Mouse (Mus musculus) ES-E14 (cell line): ENCODE results near the gene App.

Experiments
- CHD2 ChIP-seq: IDR thresholded peaks from 2 replicates; pipeline ENCODE4 v1.6.1; 2014; ENCODE audit warnings: mild to moderate bottlenecking, low read depth, low read length, inconsistent platforms
- HCFC1 ChIP-seq: IDR thresholded peaks from 2 replicates; pipeline ENCODE4 v1.6.1; 2012; ENCODE audit warnings: low read length, inconsistent platforms, borderline replicate concordance; ENCODE audit not compliant: insufficient read depth
- ZC3H11A ChIP-seq: IDR thresholded peaks from 2 replicates; pipeline ENCODE4 v1.6.1; 2012; ENCODE audit warnings: low read depth, mild to moderate bottlenecking, inconsistent platforms, low read length, borderline replicate concordance
- ZNF384 ChIP-seq: IDR thresholded peaks from 2 replicates; pipeline ENCODE4 v1.6.1; 2012; ENCODE audit warnings: low read depth, low read length, inconsistent platforms

DNA sequence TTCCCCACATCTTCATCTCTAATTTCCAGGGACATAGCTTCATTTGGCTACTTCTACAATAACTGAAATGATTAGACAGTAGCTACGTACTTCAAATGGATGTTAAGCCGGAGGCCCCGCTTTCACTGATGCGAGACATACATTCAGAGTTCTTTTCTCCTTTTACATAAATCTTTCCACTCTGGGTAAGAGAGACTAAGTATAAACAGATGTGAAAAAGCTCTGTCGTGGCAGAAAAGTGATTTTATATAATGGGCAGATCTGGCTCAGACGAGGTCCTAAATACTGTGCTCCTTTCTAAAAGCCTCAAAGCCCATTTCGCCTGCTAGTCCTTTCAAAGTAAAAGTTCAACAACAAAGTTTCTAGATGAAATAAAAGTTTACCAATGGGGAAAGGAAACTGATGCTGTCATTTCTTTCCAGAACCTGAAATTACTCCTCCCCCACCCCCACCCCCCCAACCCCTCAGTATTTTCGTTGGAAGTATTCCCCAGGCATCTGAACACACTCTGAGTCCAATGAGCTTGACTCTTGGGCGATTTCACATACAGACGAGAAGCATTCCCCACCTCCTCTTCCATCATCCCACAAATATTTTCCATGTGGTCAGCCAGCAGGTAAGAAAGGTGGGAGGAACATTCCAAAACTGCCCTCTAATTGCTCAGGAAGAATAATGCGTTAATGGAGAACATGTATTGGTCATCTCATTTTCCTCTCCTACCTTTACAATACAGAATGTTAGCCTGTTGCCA, 15.6 kb downstream of the App start:
- TF ChIP-seq HCFC1 (no peak), ZC3H11A (no peak), CHD2 (no peak), ZNF384 (no peak)
